Mouse (Mus musculus): ENCODE data around the gene Hes7. TPM values are rescaled to one million over a fixed set of nuclear protein-coding genes. Genes with fewer than 3 reads are reported as not detected.

The Hes7 gene
- polyA plus RNA-seq, 2 experiments from 2014 or later = not detected

- ATAC-seq = no peak
Observed at GRCm38 (mm10) chr11:69101604-69102402, 18.4 kb upstream of the Hes7 start.

DNA sequence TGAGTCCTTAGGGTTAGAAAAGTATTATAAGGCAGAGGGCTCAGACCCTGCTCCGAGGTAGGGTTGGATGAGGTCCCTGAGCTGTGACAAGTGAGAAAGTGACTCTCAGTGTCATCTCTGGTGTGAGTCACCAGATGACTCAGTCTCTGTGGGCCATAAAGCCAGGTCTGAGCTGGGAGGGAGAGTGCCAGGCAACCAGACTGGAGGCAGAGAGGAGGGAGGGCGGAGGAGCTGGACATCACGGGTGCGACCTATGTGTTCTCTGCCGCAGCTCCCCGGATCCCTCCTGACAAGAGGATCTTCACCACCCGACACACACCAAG lies 17.8 kb upstream of the Hes7 start:
- ATAC-seq = no peak

DNA sequence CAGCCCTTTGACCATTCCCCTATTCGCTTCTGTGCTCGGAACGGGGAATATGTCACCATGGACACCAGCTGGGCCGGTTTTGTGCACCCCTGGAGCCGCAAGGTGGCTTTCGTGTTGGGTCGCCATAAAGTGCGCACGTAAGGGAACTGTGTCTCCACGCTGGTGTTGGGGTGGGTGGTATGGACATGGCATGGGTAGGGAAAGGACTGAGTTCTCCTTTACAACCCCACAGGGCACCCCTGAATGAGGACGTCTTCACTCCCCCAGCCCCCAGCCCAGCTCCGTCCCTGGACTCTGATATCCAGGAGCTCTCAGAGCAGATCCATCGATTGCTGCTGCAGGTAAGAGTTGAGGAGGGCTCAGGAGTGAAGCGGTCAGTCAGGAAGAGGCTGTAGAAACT lies 17.1 kb upstream of the Hes7 start:
- no peak for ATAC-seq

GRCm38 (mm10) chr11:69103531-69104435 lies 16.4 kb upstream of the Hes7 start:
- no peak for ATAC-seq

GRCm38 (mm10) chr11:69104487-69104886 lies 15.7 kb upstream of the Hes7 start:
- ATAC-seq = no peak

GRCm38 (mm10) chr11:69105227-69105626 lies 15.0 kb upstream of the Hes7 start:
- no peak for ATAC-seq

- ATAC-seq = no peak
Observed at GRCm38 (mm10) chr11:69105796-69106195, 14.4 kb upstream of the Hes7 start.

- no peak for ATAC-seq
Observed at GRCm38 (mm10) chr11:69106299-69106698, 13.9 kb upstream of the Hes7 start.

GRCm38 (mm10) chr11:69106842-69107241 lies 13.4 kb upstream of the Hes7 start:
- ATAC-seq = no peak

DNA sequence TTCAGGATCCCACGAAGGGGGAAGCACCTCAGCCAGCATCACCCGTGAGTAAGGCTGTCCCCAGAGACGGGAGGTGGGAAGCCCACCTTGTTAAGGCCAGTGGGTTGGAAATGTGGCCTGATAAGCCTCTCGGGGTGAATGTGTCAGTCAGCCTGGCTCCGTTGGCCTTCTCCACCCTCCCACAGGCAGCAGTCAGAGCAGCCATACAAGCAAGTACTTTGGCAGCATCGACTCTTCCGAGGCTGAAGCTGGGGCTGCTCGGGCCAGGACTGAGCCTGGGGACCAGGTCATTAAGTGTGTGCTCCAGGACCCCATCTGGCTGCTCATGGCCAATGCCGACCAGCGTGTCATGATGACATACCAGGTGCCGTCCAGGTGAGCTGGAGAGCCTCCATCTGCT lies 12.5 kb upstream of the Hes7 start:
- ATAC-seq = no peak

- no peak for ATAC-seq
Observed at GRCm38 (mm10) chr11:69108223-69108622, 12.0 kb upstream of the Hes7 start.

DNA sequence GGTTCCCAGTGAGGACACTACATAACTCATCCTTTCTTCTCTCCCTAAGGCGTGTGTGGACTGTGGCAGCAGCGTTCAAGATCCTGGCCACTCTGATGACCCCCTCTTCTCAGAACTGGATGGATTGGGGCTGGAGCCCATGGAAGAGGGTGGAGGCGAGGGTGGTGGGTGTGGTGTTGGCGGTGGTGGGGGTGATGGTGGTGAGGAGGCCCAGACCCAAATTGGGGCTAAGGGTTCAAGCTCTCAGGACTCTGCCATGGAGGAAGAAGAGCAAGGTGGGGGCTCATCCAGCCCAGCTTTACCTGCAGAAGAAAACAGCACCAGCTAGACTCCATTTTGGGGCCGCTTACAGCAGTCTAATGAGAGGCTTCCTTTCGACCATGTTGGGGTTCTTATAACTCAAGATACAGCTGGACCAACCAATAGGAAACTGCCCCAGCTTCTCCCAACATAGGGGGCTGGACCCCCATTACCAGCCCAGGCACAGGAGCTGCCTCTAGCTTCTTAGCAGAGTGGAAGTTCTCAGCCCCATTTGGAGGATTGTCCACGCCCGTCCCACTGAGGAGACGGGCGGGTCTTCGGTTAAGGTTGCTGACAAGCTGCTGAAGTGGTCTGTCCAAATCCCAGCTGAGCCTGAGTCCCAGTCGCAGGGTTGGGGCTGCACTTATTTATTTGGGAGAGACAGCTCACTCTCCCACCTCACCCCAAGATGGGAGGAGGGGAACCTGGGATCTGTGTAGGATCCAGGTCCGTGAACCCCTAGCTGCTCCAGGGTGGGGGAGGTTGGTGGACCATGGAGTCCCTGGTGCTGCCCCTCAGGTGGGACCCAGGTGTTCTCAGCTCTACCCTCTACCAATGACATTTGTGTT lies 10.9 kb upstream of the Hes7 start:
- ATAC-seq = no peak

- peak; percentile 49 for ATAC-seq
Observed at GRCm38 (mm10) chr11:69110319-69111046, 9.7 kb upstream of the Hes7 start.

GRCm38 (mm10) chr11:69111051-69111810 lies 9.0 kb upstream of the Hes7 start:
- ATAC-seq = no peak

- no peak for ATAC-seq
Observed at GRCm38 (mm10) chr11:69111865-69112264, 8.3 kb upstream of the Hes7 start.

GRCm38 (mm10) chr11:69114018-69114417 lies 6.2 kb upstream of the Hes7 start:
- no peak for ATAC-seq

DNA sequence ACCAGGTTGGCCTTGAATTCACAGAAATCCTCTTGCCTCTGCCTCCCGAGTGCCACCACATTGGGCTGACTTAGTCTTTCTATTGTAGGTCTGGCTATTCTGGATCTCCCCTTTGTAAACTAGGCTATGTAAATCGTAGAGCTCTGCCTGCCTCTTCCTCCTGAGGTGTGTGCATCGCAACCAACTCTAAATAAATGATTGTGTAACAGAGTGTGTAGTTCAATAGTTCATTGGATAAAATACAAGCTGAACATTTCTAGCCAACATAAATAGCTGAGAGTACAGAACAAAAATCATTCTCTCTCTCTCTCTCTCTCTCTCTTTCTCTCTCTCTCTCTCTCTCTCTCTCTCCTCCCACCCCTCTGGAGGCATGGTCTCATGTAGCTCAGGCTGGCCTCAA lies 5.6 kb upstream of the Hes7 start:
- ATAC-seq = no peak

GRCm38 (mm10) chr11:69116843-69117242 lies 3.4 kb upstream of the Hes7 start:
- no peak for ATAC-seq

DNA sequence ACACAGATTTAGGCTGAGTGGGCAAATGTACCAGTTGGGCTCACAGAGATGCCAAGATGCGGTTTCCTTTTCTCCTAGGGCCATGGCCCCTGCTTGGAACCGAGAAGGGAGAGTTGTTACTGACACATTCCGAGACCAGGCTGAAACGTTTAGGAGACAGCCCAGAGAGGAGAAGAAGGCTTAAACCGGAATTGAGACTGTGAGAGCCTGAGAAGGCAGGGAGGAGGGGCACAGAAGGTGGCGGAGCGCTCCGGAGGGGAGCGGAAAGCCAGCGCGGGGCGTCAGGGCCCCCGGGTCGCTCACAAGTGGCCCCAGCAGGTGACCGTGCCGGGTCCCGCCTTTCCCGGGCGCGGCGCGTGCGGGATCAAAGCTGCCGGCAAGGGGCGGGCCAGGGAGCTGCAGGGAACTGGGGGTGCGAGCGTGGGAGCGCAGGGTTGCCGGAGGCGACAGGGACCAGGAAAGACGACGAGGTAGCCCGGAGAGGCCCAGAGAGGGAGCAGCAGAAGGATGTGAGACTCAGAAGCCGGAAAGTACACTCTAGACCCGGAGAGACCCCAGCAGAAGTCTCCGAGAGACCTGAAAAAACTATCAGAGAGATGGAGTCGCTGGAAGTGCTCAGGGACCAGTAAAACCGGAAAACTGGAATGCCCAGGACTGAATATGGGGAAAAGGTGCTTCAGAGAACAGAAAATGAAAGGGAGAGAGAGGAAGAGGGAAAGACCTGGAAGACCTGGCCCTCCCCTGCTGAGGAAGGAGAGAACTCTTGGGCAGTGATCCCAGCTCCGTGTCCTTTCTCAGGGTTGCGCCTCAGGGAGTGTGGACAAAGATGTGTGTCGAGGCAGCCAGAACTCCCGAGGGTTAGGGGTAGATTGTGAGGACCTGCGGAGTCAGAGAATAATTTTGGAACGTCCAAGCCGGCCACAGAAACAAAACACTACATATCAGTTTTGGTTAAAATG lies 2.2 kb upstream of the Hes7 start:
- ATAC-seq = peak; percentile 37

DNA sequence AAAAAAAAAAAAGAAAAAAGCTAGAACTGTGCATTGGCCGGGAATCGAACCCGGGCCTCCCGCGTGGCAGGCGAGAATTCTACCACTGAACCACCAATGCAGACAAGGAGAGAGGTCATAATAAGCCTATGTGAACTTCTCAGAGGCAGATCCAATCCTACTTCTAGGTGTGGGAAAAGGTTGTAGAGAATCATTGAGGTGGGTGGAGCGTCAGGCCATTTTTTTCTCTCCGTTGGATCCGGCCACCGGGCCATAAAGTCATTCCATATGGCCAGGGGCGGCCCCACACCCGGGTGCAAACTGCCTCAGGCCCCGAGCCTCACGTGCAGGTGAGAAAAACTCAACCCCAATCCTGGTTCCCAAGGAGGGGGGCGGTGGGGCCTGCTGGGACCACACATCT lies 1.4 kb upstream of the Hes7 start:
- ATAC-seq = no peak
